Mouse (Mus musculus) erythroblast, embryonic 14.5 days (primary cell): ENCODE measurements at regions not wholly inside any gene's neighbourhood (a gene's known extent, or its start where the extent isn't known, plus 50 kb on each side); places are given as distances from the start of the nearest gene placed in this dataset.

Experiments
- GATA1 ChIP-seq: IDR thresholded peaks from 2 replicates; pipeline ENCODE4 v1.6.1; 2012; ENCODE audit warnings: low read length, inconsistent platforms, mixed read lengths
- TAL1 ChIP-seq: IDR thresholded peaks from 3 replicates; pipeline ENCODE4 v1.6.1; 2012; ENCODE audit warnings: low read length, inconsistent platforms, mixed read lengths

- TF ChIP-seq GATA1 (no peak), TAL1 (no peak)
Measured at GRCm38 (mm10) chr14:102361589-102361988, 620.8 kb downstream of the Kctd12 start.
